Mouse (Mus musculus) thymus, adult 2 months (tissue): ENCODE data around the gene Kcnk13. TPM values are rescaled to one million over a fixed set of nuclear protein-coding genes. Genes with fewer than 3 reads are reported as not detected.
A peak's percentile ranks its signal among the peaks of the same experiment; 100 is the strongest.
"Not testable (repeated sequence)": the region's sequence is repeated elsewhere in the genome, so short reads cannot be mapped to it uniquely, and the experiment has no call there.

ENCODE experiments used
- DNase-seq: peaks from one replicate; pipeline ENCODE4 v3.0.0; 2021
- H3K27ac ChIP-seq: fragments of 200-500 bp; 2 replicates; pipeline ENCODE4 v1.5.1; 2012; ENCODE audit warnings: low read length, control low read depth; ENCODE audit not compliant: control insufficient read depth, insufficient read depth
- H3K27me3 ChIP-seq: fragments of 200-500 bp; 2 replicates; pipeline ENCODE4 v1.6.1; 2012; ENCODE audit warnings: mild to moderate bottlenecking, low read length, moderate library complexity, mixed read lengths; ENCODE audit not compliant: control insufficient read depth, insufficient read depth
- H3K36me3 ChIP-seq: fragments of 200-500 bp; 2 replicates; pipeline ENCODE4 v1.6.1; 2012; ENCODE audit warnings: mild to moderate bottlenecking, low read length, moderate library complexity; ENCODE audit not compliant: control insufficient read depth, insufficient read depth
- H3K4me1 ChIP-seq: fragments of 200-500 bp; replicated peaks from 2 replicates; pipeline ENCODE4 v1.6.1; 2012; ENCODE audit warnings: low read length; ENCODE audit not compliant: control insufficient read depth, insufficient read depth
- H3K4me3 ChIP-seq: fragments of 200-500 bp; 2 replicates; pipeline ENCODE4 v1.5.1; 2012; ENCODE audit warnings: mild to moderate bottlenecking, low read length, control low read depth, moderate library complexity; ENCODE audit not compliant: control insufficient read depth, insufficient read depth
- CTCF ChIP-seq: fragments of 200-500 bp; IDR thresholded peaks from 2 replicates; pipeline ENCODE4 v1.5.1; 2012; ENCODE audit warnings: mild to moderate bottlenecking, control low read depth, low read length, moderate library complexity, borderline replicate concordance; ENCODE audit not compliant: control insufficient read depth, poor library complexity, insufficient read depth; ENCODE audit errors: extremely low read depth
- POLR2A ChIP-seq: fragments of 200-500 bp; IDR thresholded peaks from 2 replicates; pipeline ENCODE4 v1.6.1; 2012; ENCODE audit warnings: mild to moderate bottlenecking, low read length, control low read depth, moderate library complexity; ENCODE audit not compliant: control insufficient read depth, poor library complexity, insufficient read depth; ENCODE audit errors: extremely low read depth
- WGBS: fragments of 180-500 bp; shearing (Covaris S2); methylation state at CpG from one replicate; pipeline ENCODE4 v1.1.7; 2018; 5-methylcytosine and 5-hydroxymethylcytosine counted together
- polyA plus RNA-seq: library from polyadenylated mRNA; depleted of rRNA; stranded (reverse); fragments of >200 nt; gene quantifications from 2 replicates; pipeline ENCODE4 v1.2.3, GENCODE M21; 2012

Gene Kcnk13
- polyA plus RNA-seq, 1 experiment, result 0.90 TPM

DNA sequence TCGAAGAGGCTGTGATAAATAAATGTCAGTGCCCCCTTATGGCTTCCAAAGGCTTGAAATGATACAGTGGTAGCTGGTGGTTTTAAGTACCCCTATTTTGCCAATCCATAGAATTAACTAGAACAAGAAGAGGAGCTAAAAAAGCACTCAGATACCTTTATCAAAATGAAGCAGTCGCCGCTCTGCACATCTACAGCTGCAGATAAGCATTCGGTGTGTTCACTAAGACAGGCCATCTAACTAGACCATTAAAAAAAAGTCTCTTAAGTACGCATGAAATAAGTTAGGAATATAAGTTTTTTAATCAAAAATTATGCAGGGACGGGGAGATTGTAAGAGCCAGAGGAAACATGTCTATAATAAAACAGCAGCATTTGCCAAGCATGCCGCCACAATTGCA is 3.6 kb upstream of the Kcnk13 start:
- DNase-seq, result no peak
- Histone ChIP-seq H3K27me3 (peaks cover 10% of the 10 kb centered on the region; the same call in 1 of the 2 replicates), H3K4me1 (peaks cover 13% of the 10 kb centered on the region), H3K36me3 (no peaks in the 10 kb centered on the region), H3K27ac (no peak overlapping the region), H3K4me3 (no peak overlapping the region)
- no peak for TF ChIP-seq POLR2A
- TF ChIP-seq CTCF, result no peak
- 93% methylated on average over 7 of the region's 7 CpGs for WGBS

DNA sequence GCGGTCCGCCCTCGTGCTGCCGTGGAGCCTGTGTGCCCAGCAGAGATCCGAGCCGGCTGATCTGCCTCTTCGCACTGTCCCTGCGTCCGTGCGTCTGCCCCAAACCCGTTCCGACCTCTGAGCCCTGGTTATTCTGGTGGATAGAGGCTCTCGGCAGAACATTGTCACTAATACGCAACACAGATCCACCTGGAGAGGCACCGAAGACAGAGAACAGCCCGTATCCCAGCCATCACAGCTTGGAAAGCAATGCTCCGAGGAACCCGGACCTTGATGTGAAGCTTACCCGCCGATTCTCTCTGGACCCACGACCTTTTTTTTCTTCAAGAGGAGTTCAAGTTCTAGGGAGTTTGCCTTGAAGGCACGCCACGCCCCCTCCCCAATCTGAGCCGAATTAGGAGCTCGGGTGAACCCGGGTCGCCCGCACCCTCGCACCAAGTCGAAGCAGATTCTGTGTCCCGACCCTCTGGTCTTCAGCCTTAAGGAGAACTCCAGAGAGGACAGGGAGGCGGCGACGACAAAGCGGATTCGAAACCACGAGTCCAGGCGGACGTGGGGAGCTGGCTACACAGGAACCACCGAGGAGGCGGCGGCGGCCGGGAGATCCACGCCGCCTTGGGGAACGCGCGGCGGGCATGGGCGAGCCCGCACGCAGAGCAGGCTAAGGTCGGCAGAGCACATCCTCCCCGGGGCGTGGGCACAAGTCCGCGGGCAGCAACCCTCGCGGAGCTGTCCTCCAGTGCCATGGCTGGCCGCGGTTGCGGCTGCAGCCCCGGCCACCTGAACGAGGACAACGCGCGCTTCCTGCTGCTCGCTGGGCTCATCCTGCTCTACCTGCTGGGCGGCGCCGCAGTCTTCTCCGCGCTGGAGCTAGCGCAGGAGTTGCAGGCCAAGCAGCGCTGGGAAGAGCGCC is 1.2 kb downstream of the Kcnk13 start:
- no peak for TF ChIP-seq POLR2A
- TF ChIP-seq CTCF, result no peak
- Histone ChIP-seq H3K27ac (no peak overlapping the region), H3K4me3 (peak overlapping the region; percentile 32), H3K36me3 (no peaks in the 10 kb centered on the region), H3K4me1 (peaks cover 17% of the 10 kb centered on the region), H3K27me3 (peaks cover 20% of the 10 kb centered on the region)
- WGBS, result 1% methylated on average over 77 of the region's 77 CpGs
- DNase-seq, result no peak

DNA sequence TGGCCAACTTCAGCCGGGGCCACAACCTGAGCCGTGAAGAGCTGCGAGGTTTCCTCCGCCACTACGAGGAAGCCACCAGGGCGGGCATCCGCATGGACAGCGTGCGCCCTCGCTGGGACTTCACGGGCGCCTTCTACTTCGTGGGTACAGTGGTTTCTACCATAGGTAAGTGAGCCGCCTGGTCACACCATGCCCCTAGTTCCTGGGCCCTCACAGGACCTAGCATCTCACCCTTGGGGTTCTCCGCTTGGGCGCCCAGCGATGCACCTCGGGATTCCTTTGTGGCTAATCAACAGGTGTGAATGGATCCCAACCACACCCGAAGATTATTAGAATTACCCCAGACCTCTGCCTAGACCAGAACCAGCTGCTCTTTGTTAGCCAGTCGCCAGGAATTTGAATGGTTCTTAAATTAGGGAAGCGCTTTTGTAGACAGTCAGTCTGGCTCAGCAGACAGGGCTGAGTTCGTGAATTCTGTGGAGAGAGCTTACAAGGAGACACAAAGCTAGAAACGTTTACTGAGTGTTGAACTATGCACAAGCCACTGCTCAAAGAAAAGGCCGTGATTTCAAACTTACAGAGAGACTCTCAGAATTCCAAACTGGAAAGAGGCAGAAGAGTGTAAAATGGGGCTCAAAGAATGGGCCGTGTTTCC is 1.9 kb downstream of the Kcnk13 start:
- 16% methylated on average over 25 of the region's 25 CpGs for WGBS
- H3K36me3 ChIP-seq, result no peaks in the 10 kb centered on the region
- peaks cover 20% of the 10 kb centered on the region for H3K27me3 ChIP-seq
- peak overlapping the region; percentile 32 for H3K4me3 ChIP-seq
- no peak for DNase-seq
- peaks cover 17% of the 10 kb centered on the region for H3K4me1 ChIP-seq
- no peak overlapping the region for H3K27ac ChIP-seq
- TF ChIP-seq CTCF (no peak), POLR2A (no peak)

- Histone ChIP-seq H3K36me3 (no peaks in the 10 kb centered on the region), H3K27me3 (peaks cover 20% of the 10 kb centered on the region), H3K4me3 (no peak overlapping the region), H3K4me1 (peaks cover 17% of the 10 kb centered on the region), H3K27ac (no peak overlapping the region)
- no peak for DNase-seq
- TF ChIP-seq POLR2A (no peak), CTCF (no peak)
- WGBS, result 16% methylated on average over 12 of the region's 12 CpGs
Measured at GRCm38 (mm10) chr12:99966881-99967363, 2.6 kb downstream of the Kcnk13 start.

GRCm38 (mm10) chr12:99969906-99970305 is 5.6 kb downstream of the Kcnk13 start:
- no peak overlapping the region for H3K27ac ChIP-seq
- no peak for DNase-seq
- 83% methylated on average over 4 of the region's 4 CpGs for WGBS
- H3K4me3 ChIP-seq, result no peak overlapping the region
- peaks cover 11% of the 10 kb centered on the region for H3K4me1 ChIP-seq
- H3K36me3 ChIP-seq, result no peaks in the 10 kb centered on the region
- peaks cover 18% of the 10 kb centered on the region for H3K27me3 ChIP-seq
- TF ChIP-seq POLR2A, result no peak
- no peak for TF ChIP-seq CTCF

GRCm38 (mm10) chr12:99971205-99971894 is 7.1 kb downstream of the Kcnk13 start:
- WGBS, result 76% methylated on average over 7 of the region's 7 CpGs
- H3K4me3 ChIP-seq, H3K4me1 ChIP-seq, H3K27ac ChIP-seq, H3K27me3 ChIP-seq, H3K36me3 ChIP-seq, DNase-seq: not testable (repeated sequence)
